Mouse (Mus musculus): Measurements from ENCODE around the gene Itga2. TPM values are rescaled to one million over a fixed set of nuclear protein-coding genes. Genes with fewer than 3 reads are reported as not detected.
A peak's percentile ranks its signal among the peaks of the same experiment; 100 is the strongest.

Itga2 gene
- polyA plus RNA-seq, 1 experiment from 2014 or later, result 5.9 TPM

- Histone ChIP-seq H3K9ac (ENCODE audit: low read depth, low read length) (no peak overlapping the region), H3K27ac (ENCODE audit: low read length) (no peak overlapping the region), H3K4me3 (ENCODE audit: low read length) (no peak overlapping the region), H3K4me1 (ENCODE audit: control insufficient read depth, insufficient read depth, low read length) (no peaks in the 10 kb centered on the region), H3K9me3 (ENCODE audit: control insufficient read depth, low read length) (no peaks in the 10 kb centered on the region), H3K27me3 (replicated peaks; ENCODE audit: control insufficient read depth, insufficient read depth, low read length) (no peaks in the 10 kb centered on the region), H3K4me2 (ENCODE audit: low read depth, low read length) (no peak overlapping the region), H3K36me3 (ENCODE audit: control insufficient read depth, insufficient read depth, low read length) (no peaks in the 10 kb centered on the region)
- no peak for ATAC-seq
- WGBS, result 31% methylated on average over 15 of the region's 15 CpGs
Observed at GRCm38 (mm10) chr13:114855573-114856268, 76.2 kb downstream of the Itga2 start.

- ATAC-seq, result no peak
- H3K27me3 ChIP-seq (replicated peaks; ENCODE audit: control insufficient read depth, insufficient read depth, low read length), result no peaks in the 10 kb centered on the region
- H3K36me3 ChIP-seq (ENCODE audit: control insufficient read depth, insufficient read depth, low read length), result no peaks in the 10 kb centered on the region
- no peaks in the 10 kb centered on the region for H3K4me1 ChIP-seq (ENCODE audit: control insufficient read depth, insufficient read depth, low read length)
- H3K4me2 ChIP-seq (ENCODE audit: low read depth, low read length), result no peak overlapping the region
- H3K4me3 ChIP-seq (ENCODE audit: low read length), result no peak overlapping the region
- no peaks in the 10 kb centered on the region for H3K9me3 ChIP-seq (ENCODE audit: control insufficient read depth, low read length)
- H3K27ac ChIP-seq (ENCODE audit: low read length), result no peak overlapping the region
- no peak overlapping the region for H3K9ac ChIP-seq (ENCODE audit: low read depth, low read length)
- 92% methylated on average over 3 of the region's 3 CpGs for WGBS
Observed at GRCm38 (mm10) chr13:114854428-114854827, 77.5 kb downstream of the Itga2 start.

GRCm38 (mm10) chr13:114854023-114854422 is 77.9 kb downstream of the Itga2 start:
- Histone ChIP-seq H3K9ac (ENCODE audit: low read depth, low read length) (no peak overlapping the region), H3K4me1 (ENCODE audit: control insufficient read depth, insufficient read depth, low read length) (no peaks in the 10 kb centered on the region), H3K36me3 (ENCODE audit: control insufficient read depth, insufficient read depth, low read length) (no peaks in the 10 kb centered on the region), H3K27me3 (replicated peaks; ENCODE audit: control insufficient read depth, insufficient read depth, low read length) (no peaks in the 10 kb centered on the region), H3K9me3 (ENCODE audit: control insufficient read depth, low read length) (no peaks in the 10 kb centered on the region), H3K4me3 (ENCODE audit: low read length) (no peak overlapping the region), H3K4me2 (ENCODE audit: low read depth, low read length) (no peak overlapping the region), H3K27ac (ENCODE audit: low read length) (no peak overlapping the region)
- no peak for ATAC-seq
- 92% methylated on average over 6 of the region's 6 CpGs for WGBS

GRCm38 (mm10) chr13:114853152-114853551 is 78.7 kb downstream of the Itga2 start:
- no peak overlapping the region for H3K4me3 ChIP-seq (ENCODE audit: low read length)
- no peak overlapping the region for H3K9ac ChIP-seq (ENCODE audit: low read depth, low read length)
- no peak overlapping the region for H3K4me2 ChIP-seq (ENCODE audit: low read depth, low read length)
- H3K4me1 ChIP-seq (ENCODE audit: control insufficient read depth, insufficient read depth, low read length), result no peaks in the 10 kb centered on the region
- 0 out of 2 replicates have a peak overlapping the region, but pooled peaks have one; percentile 29 for H3K27ac ChIP-seq (ENCODE audit: low read length)
- H3K27me3 ChIP-seq (replicated peaks; ENCODE audit: control insufficient read depth, insufficient read depth, low read length), result no peaks in the 10 kb centered on the region
- no peaks in the 10 kb centered on the region for H3K36me3 ChIP-seq (ENCODE audit: control insufficient read depth, insufficient read depth, low read length)
- H3K9me3 ChIP-seq (ENCODE audit: control insufficient read depth, low read length), result no peaks in the 10 kb centered on the region
- no peak for ATAC-seq
- WGBS, result 82% methylated on average over 2 of the region's 2 CpGs

GRCm38 (mm10) chr13:114852264-114853111 is 79.4 kb downstream of the Itga2 start:
- H3K36me3 ChIP-seq (ENCODE audit: control insufficient read depth, insufficient read depth, low read length), result no peaks in the 10 kb centered on the region
- no peaks in the 10 kb centered on the region for H3K27me3 ChIP-seq (replicated peaks; ENCODE audit: control insufficient read depth, insufficient read depth, low read length)
- H3K9ac ChIP-seq (ENCODE audit: low read depth, low read length), result no peak overlapping the region
- no peak overlapping the region for H3K4me2 ChIP-seq (ENCODE audit: low read depth, low read length)
- peak overlapping the region; percentile 62 for H3K27ac ChIP-seq (ENCODE audit: low read length)
- 50% methylated on average over 6 of the region's 6 CpGs for WGBS
- no peaks in the 10 kb centered on the region for H3K9me3 ChIP-seq (ENCODE audit: control insufficient read depth, low read length)
- H3K4me1 ChIP-seq (ENCODE audit: control insufficient read depth, insufficient read depth, low read length), result no peaks in the 10 kb centered on the region
- H3K4me3 ChIP-seq (ENCODE audit: low read length), result no peak overlapping the region
- peak; percentile 93 for ATAC-seq

GRCm38 (mm10) chr13:114848945-114849344 is 83.0 kb downstream of the Itga2 start:
- Histone ChIP-seq H3K9me3 (ENCODE audit: control insufficient read depth, low read length) (no peaks in the 10 kb centered on the region), H3K27me3 (replicated peaks; ENCODE audit: control insufficient read depth, insufficient read depth, low read length) (no peaks in the 10 kb centered on the region), H3K9ac (ENCODE audit: low read depth, low read length) (no peak overlapping the region), H3K4me1 (ENCODE audit: control insufficient read depth, insufficient read depth, low read length) (no peaks in the 10 kb centered on the region), H3K27ac (ENCODE audit: low read length) (no peak overlapping the region), H3K4me2 (ENCODE audit: low read depth, low read length) (no peak overlapping the region), H3K36me3 (ENCODE audit: control insufficient read depth, insufficient read depth, low read length) (no peaks in the 10 kb centered on the region), H3K4me3 (ENCODE audit: low read length) (no peak overlapping the region)
- 75% methylated on average over 3 of the region's 3 CpGs for WGBS
- no peak for ATAC-seq

- no peak overlapping the region for H3K4me3 ChIP-seq (ENCODE audit: low read length)
- H3K27ac ChIP-seq (ENCODE audit: low read length), result no peak overlapping the region
- no peaks in the 10 kb centered on the region for H3K36me3 ChIP-seq (ENCODE audit: control insufficient read depth, insufficient read depth, low read length)
- no peak overlapping the region for H3K9ac ChIP-seq (ENCODE audit: low read depth, low read length)
- no peak overlapping the region for H3K4me2 ChIP-seq (ENCODE audit: low read depth, low read length)
- 86% methylated on average over 6 of the region's 6 CpGs for WGBS
- H3K4me1 ChIP-seq (ENCODE audit: control insufficient read depth, insufficient read depth, low read length), result no peaks in the 10 kb centered on the region
- no peaks in the 10 kb centered on the region for H3K9me3 ChIP-seq (ENCODE audit: control insufficient read depth, low read length)
- no peaks in the 10 kb centered on the region for H3K27me3 ChIP-seq (replicated peaks; ENCODE audit: control insufficient read depth, insufficient read depth, low read length)
- ATAC-seq, result no peak
Observed at GRCm38 (mm10) chr13:114845804-114846203, 86.1 kb downstream of the Itga2 start.

GRCm38 (mm10) chr13:114843318-114843717 is 88.6 kb downstream of the Itga2 start:
- H3K36me3 ChIP-seq (ENCODE audit: control insufficient read depth, insufficient read depth, low read length), result no peaks in the 10 kb centered on the region
- H3K9me3 ChIP-seq (ENCODE audit: control insufficient read depth, low read length), result no peaks in the 10 kb centered on the region
- WGBS, result 40% methylated on average over 1 of the region's 1 CpGs

GRCm38 (mm10) chr13:114840545-114840944 is 91.4 kb downstream of the Itga2 start:
- ATAC-seq, result no peak
- WGBS, result 80% methylated on average over 4 of the region's 4 CpGs
- H3K9ac ChIP-seq (ENCODE audit: low read depth, low read length), result no peak overlapping the region
- H3K4me1 ChIP-seq (ENCODE audit: control insufficient read depth, insufficient read depth, low read length), result peaks cover 7% of the 10 kb centered on the region; the same call in 1 of the 2 replicates
- no peaks in the 10 kb centered on the region for H3K27me3 ChIP-seq (replicated peaks; ENCODE audit: control insufficient read depth, insufficient read depth, low read length)
- no peaks in the 10 kb centered on the region for H3K9me3 ChIP-seq (ENCODE audit: control insufficient read depth, low read length)
- no peak overlapping the region for H3K4me3 ChIP-seq (ENCODE audit: low read length)
- H3K27ac ChIP-seq (ENCODE audit: low read length), result no peak overlapping the region
- no peak overlapping the region for H3K4me2 ChIP-seq (ENCODE audit: low read depth, low read length)
- peaks cover 4% of the 10 kb centered on the region; the same call in 1 of the 2 replicates for H3K36me3 ChIP-seq (ENCODE audit: control insufficient read depth, insufficient read depth, low read length)

More at GRCm38 (mm10) chr13:114843318-114843717, 88.6 kb downstream of the Itga2 start:
- Histone ChIP-seq H3K4me2 (ENCODE audit: low read depth, low read length) (no peak overlapping the region), H3K9ac (ENCODE audit: low read depth, low read length) (no peak overlapping the region), H3K27ac (ENCODE audit: low read length) (no peak overlapping the region), H3K4me3 (ENCODE audit: low read length) (no peak overlapping the region), H3K4me1 (ENCODE audit: control insufficient read depth, insufficient read depth, low read length) (peaks cover 7% of the 10 kb centered on the region; the same call in 1 of the 2 replicates), H3K27me3 (replicated peaks; ENCODE audit: control insufficient read depth, insufficient read depth, low read length) (no peaks in the 10 kb centered on the region)
- no peak for ATAC-seq
